Mouse (Mus musculus) forebrain, embryonic 16.5 days (tissue): ENCODE data around the gene Gabbr1. TPM values are rescaled to one million over a fixed set of nuclear protein-coding genes. Genes with fewer than 3 reads are reported as not detected.

Experiments used
- ATAC-seq: fragments of 200-750 bp; cut with Nextera tagmentation; 2 replicates; pipeline ENCODE4 v1.8.0; 2017; ENCODE audit warnings: mild to moderate bottlenecking, moderate library complexity
- H3K27ac ChIP-seq: fragments of 300-500 bp; sonication (generic); 2 replicates; pipeline ENCODE4 v1.5.1; 2014; ENCODE audit warnings: low read length, control low read depth
- H3K27me3 ChIP-seq: fragments of 300-500 bp; sonication (generic); replicated peaks from 2 replicates; pipeline ENCODE4 v1.6.1; 2014; ENCODE audit warnings: low read length; ENCODE audit not compliant: control insufficient read depth, insufficient read depth
- H3K36me3 ChIP-seq: fragments of 300-500 bp; sonication (generic); 2 replicates; pipeline ENCODE4 v1.6.1; 2014; ENCODE audit not compliant: control insufficient read depth, insufficient read depth
- H3K4me1 ChIP-seq: fragments of 300-500 bp; sonication (generic); replicated peaks from 2 replicates; pipeline ENCODE4 v1.6.1; 2014; ENCODE audit warnings: low read length; ENCODE audit not compliant: control insufficient read depth, insufficient read depth
- H3K4me2 ChIP-seq: fragments of 300-500 bp; sonication (generic); 2 replicates; pipeline ENCODE4 v1.6.1; 2014; ENCODE audit warnings: mild to moderate bottlenecking, low read length, control low read depth
- H3K4me3 ChIP-seq: fragments of 300-500 bp; sonication (generic); replicated peaks from 2 replicates; pipeline ENCODE4 v1.5.1; 2014; ENCODE audit warnings: mild to moderate bottlenecking, low read length, control low read depth
- H3K9ac ChIP-seq: fragments of 300-500 bp; sonication (generic); replicated peaks from 2 replicates; pipeline ENCODE4 v1.6.1; 2014; ENCODE audit warnings: low read depth, low read length, control low read depth
- H3K9me3 ChIP-seq: fragments of 300-500 bp; sonication (generic); 2 replicates; pipeline ENCODE4 v1.6.1; 2016; ENCODE audit warnings: low read length; ENCODE audit not compliant: control insufficient read depth
- WGBS: fragments of 180-500 bp; shearing (Covaris S2); extraction: QIAGEN DNeasy Blood & Tissue Kit; methylation state at CpG from one replicate; pipeline ENCODE4 v1.1.7; 2014; 5-methylcytosine and 5-hydroxymethylcytosine counted together
- polyA plus RNA-seq: library from polyadenylated mRNA; unstranded; fragments of >200 nt; fragmentation: Nextera tagmentation; extraction: Ambion mirVana; gene quantifications from 2 replicates; pipeline ENCODE4 v1.2.1, GENCODE M21; 2015

The Gabbr1 gene
- polyA plus RNA-seq, 1 experiment from 2014 or later, result 58.6 TPM

DNA sequence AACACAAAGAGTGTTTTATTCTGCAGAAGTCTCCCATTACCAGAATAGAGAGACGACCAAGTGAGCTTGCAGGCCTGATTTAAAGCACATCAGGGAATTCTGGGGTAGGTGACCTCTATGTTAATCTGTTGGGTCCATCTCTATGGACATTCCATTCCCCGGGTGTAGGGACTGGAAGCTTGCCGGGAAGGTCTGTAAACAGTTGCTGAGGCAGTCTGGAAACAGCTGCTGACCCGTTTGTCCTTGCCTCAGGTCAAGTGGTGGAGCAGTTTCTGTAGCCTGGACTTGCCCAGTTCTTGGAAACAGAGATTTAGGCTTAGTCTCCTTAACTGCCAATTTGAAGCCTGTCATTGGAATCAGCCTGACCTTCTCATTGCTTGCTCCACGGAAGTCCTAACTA, 34.4 kb downstream of the Gabbr1 start:
- Histone ChIP-seq H3K9me3 (no peaks in the 10 kb centered on the region), H3K27me3 (no peaks in the 10 kb centered on the region), H3K4me2 (no peak overlapping the region), H3K9ac (no peak overlapping the region), H3K4me3 (no peak overlapping the region), H3K4me1 (peaks cover 16% of the 10 kb centered on the region), H3K27ac (no peak overlapping the region), H3K36me3 (peaks cover 10% of the 10 kb centered on the region)
- 33% methylated on average over 5 of the region's 5 CpGs for WGBS
- no peak for ATAC-seq

DNA sequence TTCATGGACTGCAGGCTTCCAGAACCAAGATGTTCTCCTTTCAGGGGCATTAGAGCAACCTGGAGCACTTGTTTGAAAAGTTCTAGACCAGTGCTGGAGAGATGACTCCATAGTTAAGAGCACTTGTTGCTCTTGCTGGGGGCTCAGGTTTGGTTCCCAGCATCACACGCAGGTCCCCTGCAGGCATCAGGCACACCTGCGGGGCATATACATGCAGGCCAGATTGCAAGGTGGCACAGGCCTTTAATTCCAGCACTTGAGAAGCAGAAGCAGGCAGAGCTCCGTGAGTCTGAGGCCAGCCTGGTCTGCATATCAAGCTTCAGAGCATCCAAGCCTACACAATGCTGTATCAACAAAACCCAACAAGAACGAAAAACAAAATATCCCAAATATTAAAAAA, 35.9 kb downstream of the Gabbr1 start:
- WGBS, result 95% methylated on average over 4 of the region's 4 CpGs

GRCm38 (mm10) chr17:37083327-37083726, 37.6 kb downstream of the Gabbr1 start:
- no peak overlapping the region for H3K9ac ChIP-seq
- no peaks in the 10 kb centered on the region for H3K27me3 ChIP-seq
- ATAC-seq, result peak; percentile 56
- no peak overlapping the region for H3K4me2 ChIP-seq
- no peak overlapping the region for H3K27ac ChIP-seq
- 7% methylated on average over 8 of the region's 8 CpGs for WGBS
- H3K9me3 ChIP-seq, result no peaks in the 10 kb centered on the region
- H3K4me1 ChIP-seq, result peaks cover 16% of the 10 kb centered on the region
- no peak overlapping the region for H3K4me3 ChIP-seq
- H3K36me3 ChIP-seq, result no peaks in the 10 kb centered on the region

More for the DNA sequence above, 35.9 kb downstream of the Gabbr1 start:
- Histone ChIP-seq H3K4me3 (no peak overlapping the region), H3K4me2 (no peak overlapping the region), H3K9me3 (no peaks in the 10 kb centered on the region), H3K27ac (no peak overlapping the region), H3K9ac (no peak overlapping the region), H3K27me3 (no peaks in the 10 kb centered on the region), H3K4me1 (peaks cover 16% of the 10 kb centered on the region), H3K36me3 (no peaks in the 10 kb centered on the region)
- ATAC-seq, result no peak

DNA sequence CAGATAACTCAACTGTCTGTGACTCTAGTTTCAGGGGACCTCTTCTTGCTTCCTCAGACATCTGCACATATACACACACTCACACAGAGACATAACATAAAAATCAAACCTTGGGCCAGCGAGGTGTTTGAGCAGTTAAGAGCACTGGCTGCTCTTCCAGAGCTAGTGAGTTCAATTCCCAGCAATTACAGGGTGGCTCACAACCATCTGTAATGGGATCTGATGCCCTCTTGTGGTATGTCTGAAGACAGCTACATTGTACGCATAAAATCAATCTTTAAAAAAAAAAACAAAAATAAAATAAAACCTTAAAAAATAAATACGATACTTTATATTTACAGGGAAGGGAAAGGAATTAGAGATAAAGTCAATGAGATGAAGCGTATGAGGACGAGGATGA, 38.9 kb downstream of the Gabbr1 start:
- Histone ChIP-seq H3K27me3 (no peaks in the 10 kb centered on the region), H3K4me2 (no peak overlapping the region), H3K27ac (no peak overlapping the region), H3K4me1 (peaks cover 4% of the 10 kb centered on the region), H3K9me3 (no peaks in the 10 kb centered on the region), H3K36me3 (no peaks in the 10 kb centered on the region), H3K4me3 (no peak overlapping the region), H3K9ac (no peak overlapping the region)
- ATAC-seq, result no peak
- WGBS, result 67% methylated on average over 5 of the region's 5 CpGs

DNA sequence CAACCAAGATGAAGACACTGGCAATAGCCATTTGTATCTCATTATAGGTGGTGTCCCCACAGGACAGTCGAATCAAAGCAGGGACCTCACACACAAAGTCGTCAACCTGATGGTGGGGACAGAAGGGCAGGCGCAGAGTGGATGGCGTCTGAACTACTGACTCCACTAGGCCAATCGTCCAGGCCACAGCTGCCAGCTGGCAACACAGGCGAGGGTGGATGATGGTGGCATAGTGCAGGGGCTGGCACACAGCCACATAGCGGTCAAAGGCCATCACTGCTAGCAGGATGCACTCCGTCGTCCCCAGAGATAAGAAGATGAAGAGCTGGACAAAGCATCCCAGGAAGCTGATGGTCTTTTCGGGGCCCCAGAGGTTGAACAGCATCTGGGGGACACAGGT, 39.8 kb downstream of the Gabbr1 start:
- Histone ChIP-seq H3K36me3 (no peaks in the 10 kb centered on the region), H3K9ac (no peak overlapping the region), H3K4me1 (no peaks in the 10 kb centered on the region), H3K9me3 (no peaks in the 10 kb centered on the region), H3K4me2 (no peak overlapping the region), H3K27ac (no peak overlapping the region), H3K27me3 (no peaks in the 10 kb centered on the region), H3K4me3 (no peak overlapping the region)
- WGBS, result 82% methylated on average over 10 of the region's 10 CpGs
- ATAC-seq, result no peak

DNA sequence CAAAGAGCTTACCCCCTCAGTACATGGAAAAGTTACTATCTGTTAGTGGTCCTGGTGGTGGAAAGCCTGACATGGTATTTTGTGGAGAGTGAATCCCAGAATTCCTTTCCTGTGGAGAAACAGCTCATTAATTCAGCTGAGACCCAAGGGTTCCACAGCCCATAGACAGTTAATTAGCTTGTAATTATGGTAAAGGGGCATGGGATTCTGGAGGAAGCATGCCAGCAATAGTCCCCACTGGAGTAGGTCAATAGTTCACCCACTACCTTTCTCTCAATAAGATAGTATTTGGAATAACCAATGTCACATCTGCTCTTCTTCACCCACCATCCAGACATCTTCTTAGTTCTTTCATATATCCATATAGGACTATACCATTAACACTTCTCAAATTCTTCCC, 42.6 kb downstream of the Gabbr1 start, which contains the start of gene Olfr90:
Olfr90 (minus strand) TSS at position 101 of the 400 bp plus-strand sequence.
- no peaks in the 10 kb centered on the region for H3K27me3 ChIP-seq

GRCm38 (mm10) chr17:37092198-37092597, 46.4 kb downstream of the Gabbr1 start:
- ATAC-seq, result no peak
- no peaks in the 10 kb centered on the region for H3K36me3 ChIP-seq
- H3K4me2 ChIP-seq, result no peak overlapping the region
- no peaks in the 10 kb centered on the region for H3K9me3 ChIP-seq
- no peak overlapping the region for H3K4me3 ChIP-seq
- WGBS, result 80% methylated on average over 1 of the region's 1 CpGs
- no peak overlapping the region for H3K27ac ChIP-seq
- H3K9ac ChIP-seq, result no peak overlapping the region
- no peaks in the 10 kb centered on the region for H3K4me1 ChIP-seq
- H3K27me3 ChIP-seq, result no peaks in the 10 kb centered on the region

More for the DNA sequence above, 42.6 kb downstream of the Gabbr1 start, which contains the start of gene Olfr90:
- no peak within 1 kb of the TSS for H3K27ac ChIP-seq
- no peaks in the 10 kb centered on the region for H3K4me1 ChIP-seq
- H3K9ac ChIP-seq, result no peak within 1 kb of the TSS
- no peaks in the 10 kb centered on the region for H3K9me3 ChIP-seq
- no peak within 1 kb of the TSS for H3K4me2 ChIP-seq
- no peak within 1 kb of the TSS for H3K4me3 ChIP-seq
- ATAC-seq, result no peak
- H3K36me3 ChIP-seq, result no peaks in the 10 kb centered on the region

- no peak for ATAC-seq
- no peaks in the 10 kb centered on the region for H3K9me3 ChIP-seq
- no peaks in the 10 kb centered on the region for H3K27me3 ChIP-seq
- H3K9ac ChIP-seq, result no peak overlapping the region
- H3K4me1 ChIP-seq, result no peaks in the 10 kb centered on the region
- no peaks in the 10 kb centered on the region for H3K36me3 ChIP-seq
- WGBS, result 75% methylated on average over 5 of the region's 5 CpGs
- no peak overlapping the region for H3K4me2 ChIP-seq
- H3K27ac ChIP-seq, result no peak overlapping the region
- H3K4me3 ChIP-seq, result no peak overlapping the region
Observed at GRCm38 (mm10) chr17:37093289-37093688, 47.5 kb downstream of the Gabbr1 start.

DNA sequence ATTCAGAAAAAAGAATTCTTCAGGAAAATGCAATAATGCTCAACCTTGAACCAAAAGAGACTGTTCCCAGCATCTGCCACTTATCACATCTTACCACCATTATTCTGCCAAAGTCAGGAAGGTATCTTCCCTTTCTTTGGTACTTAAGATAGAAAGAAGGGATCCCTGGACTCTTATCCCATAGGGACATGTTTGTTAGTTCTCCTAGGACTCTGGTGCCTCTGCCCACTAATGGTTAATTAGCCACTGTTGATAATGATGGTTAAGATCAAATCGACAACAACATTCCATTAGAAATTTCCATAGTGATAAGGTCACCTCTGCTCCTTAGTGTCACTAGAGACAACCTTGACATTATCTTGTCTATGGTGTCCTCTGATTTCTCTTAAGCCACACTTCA, 52.4 kb downstream of the Gabbr1 start, which contains the start of gene Olfr91:
Olfr91 (minus strand) TSS at position 101 of the 400 bp plus-strand sequence.
- H3K4me3 ChIP-seq, result no peak within 1 kb of the TSS
- no peak within 1 kb of the TSS for H3K9ac ChIP-seq
- ATAC-seq, result no peak
- no peaks in the 10 kb centered on the region for H3K9me3 ChIP-seq
- WGBS, result 86% methylated on average over 1 of the region's 1 CpGs
- H3K36me3 ChIP-seq, result no peaks in the 10 kb centered on the region
- H3K4me2 ChIP-seq, result no peak within 1 kb of the TSS
- no peak within 1 kb of the TSS for H3K27ac ChIP-seq
- no peaks in the 10 kb centered on the region for H3K4me1 ChIP-seq
- no peaks in the 10 kb centered on the region for H3K27me3 ChIP-seq

DNA sequence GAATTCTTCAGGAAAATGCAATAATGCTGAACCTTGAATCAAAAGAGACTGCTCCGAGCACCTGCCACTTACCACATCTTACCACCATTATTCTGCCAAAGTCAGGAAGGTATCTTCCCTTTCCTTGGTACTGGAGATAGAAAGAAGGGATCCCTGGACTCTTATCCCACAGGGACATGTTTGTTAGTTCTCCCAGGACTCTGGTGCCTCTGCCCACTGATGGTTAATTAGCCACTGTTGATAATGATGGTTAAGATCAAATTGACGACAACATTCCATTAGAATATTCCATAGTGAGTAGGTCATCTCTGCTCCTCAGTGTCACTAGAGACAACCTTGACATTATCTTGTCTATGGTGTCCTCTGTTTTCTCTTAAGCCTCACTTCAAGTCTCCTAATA, 74.2 kb downstream of the Gabbr1 start, which contains the start of gene Olfr92:
Olfr92 (minus strand) TSS at position 101 of the 400 bp plus-strand sequence.
- 92% methylated on average over 2 of the region's 2 CpGs for WGBS

More for the DNA sequence above, 74.2 kb downstream of the Gabbr1 start, which contains the start of gene Olfr92:
- Histone ChIP-seq H3K27me3 (no peaks in the 10 kb centered on the region), H3K36me3 (no peaks in the 10 kb centered on the region), H3K4me3 (no peak within 1 kb of the TSS), H3K9ac (no peak within 1 kb of the TSS), H3K4me2 (no peak within 1 kb of the TSS), H3K9me3 (no peaks in the 10 kb centered on the region), H3K27ac (no peak within 1 kb of the TSS), H3K4me1 (no peaks in the 10 kb centered on the region)
- ATAC-seq, result no peak
